Mouse (Mus musculus) stomach, postnatal 0 days (tissue): ENCODE measurements at regions not wholly inside any gene's neighbourhood (a gene's known extent, or its start where the extent isn't known, plus 50 kb on each side); places are given as distances from the start of the nearest gene placed in this dataset.

ENCODE experiments used
- CTCF ChIP-seq: IDR thresholded peaks from 2 replicates; pipeline ENCODE4 v1.5.1; 2016; ENCODE audit warnings: antibody characterized with exemption, low read depth, mild to moderate bottlenecking, moderate library complexity
- EP300 ChIP-seq: optimal IDR thresholded peaks from 2 replicates; pipeline ENCODE3; 2016; ENCODE audit warnings: antibody characterized with exemption

- TF ChIP-seq CTCF (no peak), EP300 (no peak)
These were observed 482.7 kb upstream of the Fam160b2 start for GRCm38 (mm10) chr14:71082327-71082726.
